Mouse (Mus musculus): Measurements from ENCODE around the gene Ppard.
"Not testable (repeated sequence)": the region's sequence is repeated elsewhere in the genome, so short reads cannot be mapped to it uniquely, and the experiment has no call there.

Ppard gene

GRCm38 (mm10) chr17:28312232-28313211 is 80.0 kb downstream of the Ppard start:
- in situ Hi-C loops (cut with MboI, MseI): loop anchor here (10.0 kb wide), 1 partner anchor 1742 kb away; no protein-coding TSS in a partner anchor

GRCm38 (mm10) chr17:28313212-28313879 is 80.8 kb downstream of the Ppard start, which contains the start of gene Fance:
TSS of gene Fance (plus strand) at chr17:28313519.
- in situ Hi-C loops (cut with MboI, MseI): loop anchor here (10.0 kb wide), 1 partner anchor 1741 kb away; no protein-coding TSS in a partner anchor

GRCm38 (mm10) chr17:28313880-28314225 is 81.4 kb downstream of the Ppard start:
- in situ Hi-C loops (cut with MboI, MseI): loop anchor here (10.0 kb wide), 1 partner anchor 1741 kb away; no protein-coding TSS in a partner anchor

- in situ Hi-C loops (cut with MboI, MseI): loop anchor here (10.0 kb wide), 1 partner anchor 1739 kb away; no protein-coding TSS in a partner anchor
Observed at GRCm38 (mm10) chr17:28315611-28316160, 83.2 kb downstream of the Ppard start.

GRCm38 (mm10) chr17:28316476-28316875 is 84.0 kb downstream of the Ppard start:
- in situ Hi-C loops (cut with MboI, MseI): loop anchor here (10.0 kb wide), 1 partner anchor 1738 kb away; no protein-coding TSS in a partner anchor

GRCm38 (mm10) chr17:28317091-28317490 is 84.6 kb downstream of the Ppard start:
- in situ Hi-C loops (cut with MboI, MseI): loop anchor here (10.0 kb wide), 1 partner anchor 1738 kb away; no protein-coding TSS in a partner anchor

GRCm38 (mm10) chr17:28317725-28318124 is 85.2 kb downstream of the Ppard start:
- in situ Hi-C loops (cut with MboI, MseI): loop anchor here (10.0 kb wide), 1 partner anchor 1737 kb away; no protein-coding TSS in a partner anchor

GRCm38 (mm10) chr17:28321700-28322099 is 89.2 kb downstream of the Ppard start:
- in situ Hi-C loops (cut with MboI, MseI): no loop called here

GRCm38 (mm10) chr17:28323786-28324185 is 91.3 kb downstream of the Ppard start:
- in situ Hi-C loops (cut with MboI, MseI): no loop called here

GRCm38 (mm10) chr17:28324416-28324815 is 91.9 kb downstream of the Ppard start:
- in situ Hi-C loops (cut with MboI, MseI): not testable (repeated sequence)

GRCm38 (mm10) chr17:28325751-28326150 is 93.3 kb downstream of the Ppard start:
- in situ Hi-C loops (cut with MboI, MseI): no loop called here

GRCm38 (mm10) chr17:28326951-28327350 is 94.5 kb downstream of the Ppard start:
- in situ Hi-C loops (cut with MboI, MseI): no loop called here

GRCm38 (mm10) chr17:28327673-28328325 is 95.3 kb downstream of the Ppard start:
- in situ Hi-C loops (cut with MboI, MseI): no loop called here

- in situ Hi-C loops (cut with MboI, MseI): no loop called here
Observed at GRCm38 (mm10) chr17:28328366-28328928, 95.9 kb downstream of the Ppard start, which contains the start of gene Rpl10a. TSS of gene Rpl10a (plus strand) at chr17:28328471.

GRCm38 (mm10) chr17:28328946-28329345 is 96.4 kb downstream of the Ppard start:
- in situ Hi-C loops (cut with MboI, MseI): no loop called here

GRCm38 (mm10) chr17:28329503-28330231 is 97.2 kb downstream of the Ppard start:
- in situ Hi-C loops (cut with MboI, MseI): no loop called here

GRCm38 (mm10) chr17:28330232-28330546 is 97.7 kb downstream of the Ppard start:
- in situ Hi-C loops (cut with MboI, MseI): no loop called here

GRCm38 (mm10) chr17:28330590-28330989 is 98.1 kb downstream of the Ppard start:
- in situ Hi-C loops (cut with MboI, MseI): not testable (repeated sequence)

- in situ Hi-C loops (cut with MboI, MseI): no loop called here
Observed at GRCm38 (mm10) chr17:28331241-28332112, 99.0 kb downstream of the Ppard start.

All from regulatory T cell (primary cell).